Mouse (Mus musculus) monocyte, adult 2 months (primary cell): ENCODE measurements around the gene Grid2.

Experiments
- DNase-seq, 2 experiments: peaks; one replicate each; pipeline ENCODE4 v3.0.0; 2022; ENCODE audit warnings: low spot score in 2 of 2, low read depth in 1 of 2

Gene Grid2

GRCm38 (mm10) chr6:63609570-63609969, 353.9 kb downstream of the Grid2 start:
- DNase-seq: no peak

DNA sequence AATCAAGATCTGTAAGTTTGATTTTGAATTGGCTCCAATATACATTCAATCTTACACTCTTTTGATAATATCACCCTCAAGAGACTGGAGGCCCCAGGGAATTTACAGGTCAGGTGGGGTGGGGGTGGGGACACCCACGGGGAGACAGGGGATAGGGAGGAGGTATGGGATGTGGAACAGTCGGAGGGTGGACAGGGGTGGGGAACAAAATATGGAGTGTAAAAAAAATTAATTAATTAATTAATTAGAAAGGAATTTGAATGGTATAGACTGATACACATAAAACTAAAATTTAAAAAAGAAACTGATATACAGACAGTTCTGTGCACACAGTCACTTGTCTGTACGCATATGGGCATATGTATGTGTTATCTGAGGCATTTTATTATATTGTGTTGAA, 380.3 kb downstream of the Grid2 start:
- DNase-seq: no peak

GRCm38 (mm10) chr6:63659423-63659822, 403.7 kb downstream of the Grid2 start:
- no peak for DNase-seq

- no peak for DNase-seq
These were observed 430.0 kb downstream of the Grid2 start for GRCm38 (mm10) chr6:63685689-63686088.

DNA sequence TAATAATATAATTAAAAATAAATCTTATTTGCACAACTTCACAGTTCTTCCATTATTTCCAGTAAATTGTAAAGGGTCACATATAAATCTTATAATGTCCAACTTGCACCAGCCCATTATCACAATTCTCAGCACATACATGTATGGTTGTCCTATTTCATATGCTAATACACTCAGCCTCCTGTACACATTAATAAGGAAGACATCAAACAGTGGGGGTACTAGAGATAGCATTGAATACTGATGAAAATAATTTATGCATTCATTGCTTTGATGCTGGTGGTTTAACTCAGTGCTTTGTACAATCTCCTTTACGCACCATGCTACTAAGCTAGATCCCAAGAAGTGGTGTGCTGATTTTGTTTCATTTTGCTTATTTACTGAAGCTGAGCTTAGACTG, 446.0 kb downstream of the Grid2 start:
- DNase-seq: no peak

DNA sequence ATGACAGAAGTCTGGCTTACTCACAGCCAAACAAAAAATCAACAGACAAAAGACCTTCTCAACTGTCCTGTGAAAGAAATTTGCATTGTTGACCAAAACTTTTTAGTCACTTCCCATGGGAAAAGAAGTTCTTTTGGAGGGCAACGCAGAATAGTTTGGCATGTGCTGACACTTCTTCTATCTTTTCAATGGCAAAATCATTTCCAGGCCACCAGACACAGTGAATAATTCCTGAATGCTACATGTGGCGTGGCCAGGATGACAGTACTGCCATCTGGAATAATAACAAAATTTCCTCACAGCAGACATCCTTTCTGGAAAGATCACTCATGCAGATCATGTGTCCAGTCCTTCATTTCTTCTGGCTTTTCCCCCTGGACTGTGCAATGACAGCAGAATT, 478.1 kb downstream of the Grid2 start:
- DNase-seq: no peak

DNA sequence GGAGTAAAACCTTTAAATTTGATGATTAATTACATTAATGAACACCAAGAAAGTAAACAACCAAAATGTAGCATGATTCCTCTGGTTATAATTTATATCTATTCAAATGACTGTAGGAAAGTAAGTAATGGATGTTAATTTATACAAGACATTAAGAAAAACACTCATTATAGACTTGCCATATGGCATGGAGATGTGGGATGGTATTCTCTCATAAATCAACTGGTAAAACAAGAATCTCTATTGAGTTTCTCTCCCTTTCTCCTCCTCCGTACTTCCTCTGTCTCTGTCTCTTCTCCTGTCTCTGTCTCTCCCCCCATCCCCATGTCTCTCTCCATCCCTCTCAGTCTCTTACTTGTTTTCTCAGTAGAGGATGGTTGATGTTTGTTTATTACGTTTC, 506.9 kb downstream of the Grid2 start:
- no peak for DNase-seq

DNA sequence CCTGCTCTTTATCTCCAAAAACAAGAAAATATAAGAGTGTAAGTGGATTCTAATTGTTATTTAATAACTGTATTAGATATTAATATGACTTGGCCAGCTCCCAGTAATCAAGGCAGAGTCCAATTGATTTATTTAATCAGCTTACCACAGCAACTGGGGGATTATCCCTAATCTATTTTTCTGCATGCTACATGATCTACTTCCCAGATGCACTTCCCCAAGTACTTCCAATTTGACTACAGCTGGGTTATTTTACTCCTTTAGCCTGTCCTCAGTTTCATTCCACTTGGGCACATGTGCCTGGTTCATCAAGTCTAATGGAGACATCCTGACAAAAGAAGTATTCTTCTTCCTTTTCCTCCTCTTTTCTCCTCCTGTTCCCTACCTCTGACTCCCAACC, 539.0 kb downstream of the Grid2 start:
- DNase-seq: no peak

GRCm38 (mm10) chr6:63820236-63820635, 564.6 kb downstream of the Grid2 start:
- DNase-seq: no peak

- DNase-seq: no peak
These were observed 607.0 kb downstream of the Grid2 start for GRCm38 (mm10) chr6:63862628-63863027.

DNA sequence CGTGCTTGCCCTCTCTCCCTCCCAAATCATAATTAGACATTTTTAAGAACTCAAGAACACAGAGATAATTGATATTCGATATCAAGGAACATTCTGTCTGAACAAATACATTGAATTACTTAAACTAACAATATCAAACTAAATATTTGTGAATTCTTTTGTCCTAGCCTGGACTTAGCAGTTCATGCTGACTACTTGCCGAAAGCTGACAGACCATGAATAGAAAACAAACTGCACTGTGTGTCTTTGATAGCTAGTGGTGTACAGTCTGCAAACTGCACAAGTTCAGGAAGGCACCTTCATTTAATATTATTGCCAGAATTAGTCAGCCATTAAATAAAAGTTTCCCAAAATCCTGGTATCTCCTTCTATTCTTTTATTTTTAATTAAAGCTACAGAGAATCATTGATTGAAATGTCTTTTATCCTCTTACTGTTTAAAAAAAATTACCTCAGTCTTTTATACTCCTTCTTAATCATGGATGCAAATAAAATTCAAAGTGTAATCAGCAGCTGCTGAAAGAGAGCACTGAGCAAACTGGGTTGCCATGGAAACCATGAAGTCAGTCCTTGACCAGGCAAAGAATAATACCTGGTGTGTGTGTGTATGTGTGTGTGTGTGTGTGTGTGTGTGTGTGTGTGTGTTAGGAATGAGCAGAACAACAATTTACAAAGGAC, 621.5 kb downstream of the Grid2 start:
- DNase-seq: no peak

GRCm38 (mm10) chr6:63877765-63878345, 622.2 kb downstream of the Grid2 start:
- no peak for DNase-seq

DNA sequence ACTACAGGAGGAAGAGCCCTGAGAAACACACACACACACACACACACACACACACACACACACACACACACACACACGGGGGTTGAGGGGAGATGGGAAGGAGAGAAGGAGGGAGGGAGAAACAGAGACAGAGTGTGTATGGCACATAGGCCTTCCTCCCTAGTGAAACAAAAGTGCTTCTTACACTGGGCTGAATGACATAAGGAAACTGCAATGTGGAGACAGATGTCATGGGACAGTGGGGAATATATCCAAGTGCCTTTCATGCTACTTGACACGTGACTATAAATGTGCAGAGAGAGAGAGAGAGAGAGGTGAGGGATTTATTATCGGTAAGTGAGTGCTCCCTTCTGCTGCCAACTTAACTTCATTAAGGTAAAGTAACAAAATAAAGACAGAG, 639.0 kb downstream of the Grid2 start:
- no peak for DNase-seq

DNA sequence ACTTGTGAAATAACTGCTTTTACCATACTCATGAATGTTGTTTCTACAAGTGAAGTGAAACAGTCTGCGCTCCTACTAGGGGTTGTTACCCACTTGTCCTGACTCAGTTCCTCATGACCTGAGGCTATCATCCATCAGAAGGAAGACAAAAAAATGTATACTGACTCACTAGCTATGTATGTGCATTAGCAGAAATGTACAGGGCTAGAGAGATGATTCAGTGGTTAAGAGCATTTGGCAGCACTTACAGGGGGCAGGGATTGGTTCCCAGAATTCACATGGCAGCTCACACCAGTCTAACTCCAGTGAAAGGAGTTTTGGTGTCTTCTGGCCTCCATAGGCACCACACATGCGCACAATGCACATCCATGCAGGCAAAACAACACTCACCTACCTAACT, 642.5 kb downstream of the Grid2 start:
- DNase-seq: no peak

GRCm38 (mm10) chr6:63917035-63917570, 661.4 kb downstream of the Grid2 start:
- no peak for DNase-seq

DNA sequence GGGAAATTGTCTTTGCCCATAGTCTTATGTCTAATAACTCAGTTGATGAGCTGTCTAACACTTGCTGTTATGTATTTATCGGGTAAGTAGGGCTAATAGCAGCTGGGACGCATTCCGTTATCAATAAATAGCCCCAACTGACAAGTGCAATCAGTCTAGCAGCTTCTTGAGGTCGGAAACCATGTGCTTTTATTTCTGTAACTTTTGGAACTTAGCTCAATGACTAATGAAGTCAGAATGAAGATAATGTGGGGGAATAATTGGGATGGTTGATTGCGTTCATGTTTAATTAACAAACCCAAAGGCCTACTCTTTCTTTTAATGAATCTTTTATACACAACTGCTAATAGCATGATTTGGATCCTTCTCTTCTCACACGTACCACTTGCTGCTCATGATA, 666.3 kb downstream of the Grid2 start:
- DNase-seq: no peak

DNA sequence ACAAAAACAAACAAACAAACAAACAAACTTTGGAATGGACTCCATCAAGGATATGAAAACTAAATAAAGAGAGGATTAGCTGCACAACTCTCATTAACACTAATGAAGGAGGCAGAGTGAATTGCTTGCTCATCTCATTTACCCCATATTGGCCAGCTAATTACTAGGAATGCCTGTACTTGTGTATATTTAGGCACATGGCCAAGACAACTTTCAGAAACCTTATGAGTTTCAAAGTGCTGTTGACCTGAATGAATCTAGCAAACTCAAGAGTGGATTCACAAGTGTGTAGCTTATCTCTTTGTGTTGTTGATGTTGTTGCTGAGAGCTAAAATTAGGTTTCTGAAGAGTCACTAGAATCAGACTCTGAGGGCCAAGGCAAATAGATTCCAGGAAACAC, 675.5 kb downstream of the Grid2 start:
- no peak for DNase-seq

GRCm38 (mm10) chr6:63946721-63947120, 691.0 kb downstream of the Grid2 start:
- DNase-seq: no peak

GRCm38 (mm10) chr6:63963789-63964188, 708.1 kb downstream of the Grid2 start:
- no peak for DNase-seq

- no peak for DNase-seq
These were observed 708.6 kb downstream of the Grid2 start for GRCm38 (mm10) chr6:63964269-63964668.

DNA sequence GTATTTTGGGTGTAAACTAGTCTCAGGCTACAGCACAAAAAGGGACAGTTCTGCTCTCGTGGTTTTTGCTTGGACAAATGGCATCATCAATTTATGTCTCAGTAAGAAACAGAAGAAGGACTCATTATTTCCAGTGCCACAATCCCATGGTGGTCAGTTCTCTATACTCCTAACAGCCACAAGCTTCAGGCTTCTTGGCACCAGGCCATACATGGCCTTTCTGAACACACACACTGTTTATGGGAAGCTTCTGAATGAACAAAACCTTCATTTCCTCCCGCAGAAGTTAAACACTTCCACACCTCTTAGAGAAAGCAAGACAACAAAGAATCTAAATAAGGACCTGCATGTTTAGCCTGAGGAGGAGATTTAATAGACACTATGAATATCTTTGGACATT, 709.1 kb downstream of the Grid2 start:
- DNase-seq: no peak

DNA sequence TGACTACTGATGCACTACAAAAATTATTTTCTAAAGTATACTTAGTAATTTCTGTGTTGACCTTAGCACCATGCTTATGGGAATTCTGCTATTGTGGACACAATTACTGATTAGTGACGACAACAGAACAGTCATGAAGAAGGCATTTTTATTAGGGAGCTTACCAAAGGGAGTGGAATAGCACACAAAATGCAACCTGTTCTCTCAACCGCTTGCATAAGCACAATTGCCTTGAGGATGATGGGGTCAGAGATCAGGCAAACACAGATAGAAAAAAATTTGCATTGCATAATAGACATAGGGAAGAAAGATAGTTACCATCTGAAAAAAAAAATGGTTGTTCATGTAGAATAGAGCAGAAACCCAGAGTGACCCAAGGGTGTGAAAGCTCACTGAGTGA, 790.4 kb downstream of the Grid2 start:
- DNase-seq: no peak

- no peak for DNase-seq
These were observed 791.1 kb downstream of the Grid2 start for GRCm38 (mm10) chr6:64046732-64047131.
